Mouse (Mus musculus) neural tube, embryonic 11.5 days (tissue): ENCODE data around the gene Olfr571. TPM values are rescaled to one million over a fixed set of nuclear protein-coding genes. Genes with fewer than 3 reads are reported as not detected.

Source experiments
- polyA plus RNA-seq: library from polyadenylated mRNA; unstranded; fragments of >200 nt; fragmentation: Nextera tagmentation; extraction: Ambion mirVana; gene quantifications from 2 replicates; pipeline ENCODE4 v1.2.1, GENCODE M21; 2014

Gene Olfr571
- polyA plus RNA-seq, 1 experiment from 2014 or later = not detected

Other genes starting within 250 kb of the Olfr571 start
- gene Trim68, start 230.2 kb downstream of the Olfr571 start, polyA plus RNA-seq = 10.2 and 11.2 TPM in 2 replicates
- not detected in 2 replicates for gene Olfr557, start 221.6 kb downstream of the Olfr571 start, polyA plus RNA-seq
- gene Olfr558, start 215.3 kb downstream of the Olfr571 start, polyA plus RNA-seq = 0.53 and 0.55 TPM in 2 replicates
- not detected in 2 replicates for gene Olfr33, start 198.5 kb downstream of the Olfr571 start, polyA plus RNA-seq
- not detected in 2 replicates for gene Olfr559, start 190.0 kb downstream of the Olfr571 start, polyA plus RNA-seq
- gene Olfr560, start 158.2 kb downstream of the Olfr571 start, polyA plus RNA-seq = not detected in 2 replicates
- gene Olfr78, start 158.1 kb downstream of the Olfr571 start, polyA plus RNA-seq = not detected in 2 replicates
- not detected in 2 replicates for gene Olfr561, start 146.3 kb downstream of the Olfr571 start, polyA plus RNA-seq
- not detected in 2 replicates for gene Olfr564, start 114.1 kb downstream of the Olfr571 start, polyA plus RNA-seq
- gene Olfr566, start 58.8 kb downstream of the Olfr571 start, polyA plus RNA-seq = not detected in 2 replicates
- not detected in 2 replicates for gene Olfr568, start 40.4 kb downstream of the Olfr571 start, polyA plus RNA-seq
- not detected in 2 replicates for gene Olfr569, start 26.7 kb downstream of the Olfr571 start, polyA plus RNA-seq
- not detected in 2 replicates for gene Olfr570, start 23.0 kb downstream of the Olfr571 start, polyA plus RNA-seq
- not detected in 2 replicates for gene Olfr572, start 6.9 kb upstream of the Olfr571 start, polyA plus RNA-seq
- gene Olfr573-ps1, start 25.0 kb upstream of the Olfr571 start, polyA plus RNA-seq = not detected in 2 replicates
- not detected in 2 replicates for gene Olfr574, start 30.9 kb upstream of the Olfr571 start, polyA plus RNA-seq
- gene Olfr575, start 41.2 kb upstream of the Olfr571 start, polyA plus RNA-seq = not detected in 2 replicates
- gene Olfr576, start 45.1 kb upstream of the Olfr571 start, polyA plus RNA-seq = not detected in 2 replicates
- gene Olfr577, start 58.4 kb upstream of the Olfr571 start, polyA plus RNA-seq = not detected in 2 replicates
- gene Olfr578, start 71.8 kb upstream of the Olfr571 start, polyA plus RNA-seq = not detected in 2 replicates
- gene Olfr582, start 120.5 kb upstream of the Olfr571 start, polyA plus RNA-seq = not detected in 2 replicates
- not detected in 2 replicates for gene Olfr583, start 133.8 kb upstream of the Olfr571 start, polyA plus RNA-seq
- not detected in 2 replicates for gene Olfr584, start 164.3 kb upstream of the Olfr571 start, polyA plus RNA-seq
- gene Olfr585, start 180.2 kb upstream of the Olfr571 start, polyA plus RNA-seq = not detected in 2 replicates
- gene Olfr586, start 208.1 kb upstream of the Olfr571 start, polyA plus RNA-seq = not detected in 2 replicates
- gene Olfr588-ps1, start 223.3 kb upstream of the Olfr571 start, polyA plus RNA-seq = not detected in 2 replicates
- gene Olfr589, start 238.8 kb upstream of the Olfr571 start, polyA plus RNA-seq = not detected in 2 replicates